Mouse (Mus musculus) bone marrow, adult 2 months (tissue): ENCODE results near the gene Lrfn1. TPM values are rescaled to one million over a fixed set of nuclear protein-coding genes. Genes with fewer than 3 reads are reported as not detected.

Experiments used
- H3K27ac ChIP-seq: fragments of 200-500 bp; 2 replicates; pipeline ENCODE4 v1.5.1; 2012; ENCODE audit warnings: low read depth, mild to moderate bottlenecking, control low read depth, inconsistent platforms, low read length; ENCODE audit not compliant: control insufficient read depth, poor library complexity, insufficient read depth
- H3K4me1 ChIP-seq: fragments of 200-500 bp; 2 replicates; pipeline ENCODE4 v1.6.1; 2011; ENCODE audit warnings: low read length; ENCODE audit not compliant: control insufficient read depth, insufficient read depth
- H3K4me3 ChIP-seq: fragments of 200-500 bp; replicated peaks from 2 replicates; pipeline ENCODE3; 2011; ENCODE audit warnings: mild to moderate bottlenecking, low read depth, low read length, control low read depth; ENCODE audit not compliant: control insufficient read depth
- CTCF ChIP-seq: fragments of 200-500 bp; IDR thresholded peaks from 2 replicates; pipeline ENCODE4 v1.5.1; 2011; ENCODE audit warnings: low read length, control low read depth; ENCODE audit not compliant: control insufficient read depth, insufficient read depth
- POLR2A ChIP-seq: fragments of 200-500 bp; IDR thresholded peaks from 2 replicates; pipeline ENCODE4 v1.6.1; 2011; ENCODE audit warnings: low read depth, mild to moderate bottlenecking, control low read depth, low read length, borderline replicate concordance; ENCODE audit not compliant: control insufficient read depth
- WGBS: fragments of 180-500 bp; shearing (Covaris S2); methylation state at CpG from one replicate; pipeline ENCODE4 v1.1.7; 2018; 5-methylcytosine and 5-hydroxymethylcytosine counted together
- polyA plus RNA-seq: library from polyadenylated mRNA; stranded (reverse); fragments of >200 nt; gene quantifications from 2 replicates; pipeline ENCODE4 v1.2.4, GENCODE M21; 2011; ENCODE audit warnings: low replicate concordance; ENCODE audit not compliant: missing spikeins, insufficient read depth, insufficient read length

Lrfn1 gene
- polyA plus RNA-seq, 1 experiment: 2.6 TPM

- 14% methylated on average over 14 of the region's 14 CpGs for WGBS
- no peak for TF ChIP-seq POLR2A
- TF ChIP-seq CTCF: no peak
- H3K4me1 ChIP-seq: peaks cover 6% of the 10 kb centered on the region; the same call in 1 of the 2 replicates
- H3K4me3 ChIP-seq: peak overlapping the region; percentile 79
- H3K27ac ChIP-seq: peak overlapping the region; percentile 83
Observed at GRCm38 (mm10) chr7:28441776-28442485, 9.8 kb upstream of the Lrfn1 start.

DNA sequence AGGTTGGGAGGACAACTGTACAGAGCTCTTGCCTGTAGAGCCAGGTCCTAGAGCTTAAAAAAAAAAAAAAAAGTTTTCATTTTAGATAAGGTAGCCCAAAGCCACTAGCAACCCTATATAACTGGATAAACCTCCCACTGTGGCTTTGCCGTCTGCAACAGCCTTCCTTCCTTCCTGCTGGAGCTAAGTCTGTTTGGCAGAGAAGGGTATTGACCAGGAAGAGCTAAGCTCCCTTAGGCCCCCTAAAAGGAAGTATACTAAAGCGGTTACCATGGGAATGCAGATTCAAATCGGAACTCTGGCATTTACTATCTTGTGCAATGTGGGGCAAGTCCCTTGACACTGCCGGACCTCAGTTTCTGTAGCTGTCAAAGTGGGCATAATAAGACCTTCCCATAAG lies 9.1 kb upstream of the Lrfn1 start:
- H3K4me3 ChIP-seq: peak overlapping the region; percentile 38
- WGBS: 2% methylated on average over 4 of the region's 4 CpGs
- H3K4me1 ChIP-seq: peaks cover 6% of the 10 kb centered on the region; the same call in 1 of the 2 replicates
- TF ChIP-seq POLR2A (no peak), CTCF (no peak)
- H3K27ac ChIP-seq: peak overlapping the region; percentile 53; the same call in 1 of the 2 replicates

- 41% methylated on average over 13 of the region's 13 CpGs for WGBS
- TF ChIP-seq POLR2A (no peak), CTCF (no peak)
- Histone ChIP-seq H3K27ac (peak overlapping the region; percentile 19; the same call in 1 of the 2 replicates), H3K4me3 (no peak overlapping the region), H3K4me1 (peaks cover 6% of the 10 kb centered on the region; the same call in 1 of the 2 replicates)
Observed at GRCm38 (mm10) chr7:28444344-28444974, 7.3 kb upstream of the Lrfn1 start.

GRCm38 (mm10) chr7:28446446-28446845 lies 5.3 kb upstream of the Lrfn1 start:
- WGBS: 24% methylated on average over 12 of the region's 12 CpGs
- TF ChIP-seq CTCF (peak; percentile 79), POLR2A (no peak)
- Histone ChIP-seq H3K4me3 (no peak overlapping the region), H3K27ac (no peak overlapping the region), H3K4me1 (peaks cover 6% of the 10 kb centered on the region; the same call in 1 of the 2 replicates)

DNA sequence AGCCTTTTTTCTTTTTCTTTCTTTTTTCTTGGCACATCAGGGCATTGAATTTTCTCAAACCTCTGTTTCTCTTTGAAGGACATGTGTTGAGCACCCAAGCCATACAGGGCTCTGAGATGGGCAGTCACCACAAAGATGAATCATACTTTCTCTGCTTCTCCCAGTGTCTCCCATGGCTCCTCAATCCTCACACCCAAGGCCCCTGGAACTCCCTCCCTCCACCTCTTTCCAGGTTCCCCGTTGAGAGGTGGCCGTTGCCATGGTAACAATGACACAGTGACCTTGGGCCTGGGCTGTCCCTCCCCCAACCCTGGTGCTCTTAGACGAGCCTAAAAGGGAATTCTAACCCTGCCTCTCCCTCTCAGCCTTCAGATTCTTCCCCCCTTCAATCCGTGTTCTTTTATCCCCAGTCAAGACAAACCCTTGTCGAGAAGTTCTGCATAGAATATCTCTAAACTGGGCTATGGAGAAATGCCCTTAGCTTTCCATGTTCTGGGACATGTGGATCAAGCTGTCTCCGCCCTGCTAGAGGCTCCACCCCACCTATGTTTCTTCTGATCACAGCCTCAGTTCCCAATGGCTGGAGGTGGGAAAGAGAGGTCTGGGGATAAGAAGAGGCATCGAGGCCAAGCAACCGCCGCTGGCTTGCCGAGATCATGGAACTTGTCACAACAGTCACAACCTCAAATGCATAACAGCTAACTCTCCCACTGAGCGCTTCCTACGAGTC lies 4.5 kb upstream of the Lrfn1 start:
- H3K27ac ChIP-seq: no peak overlapping the region
- TF ChIP-seq CTCF (no peak), POLR2A (no peak)
- peaks cover 6% of the 10 kb centered on the region; the same call in 1 of the 2 replicates for H3K4me1 ChIP-seq
- no peak overlapping the region for H3K4me3 ChIP-seq
- 71% methylated on average over 12 of the region's 12 CpGs for WGBS

DNA sequence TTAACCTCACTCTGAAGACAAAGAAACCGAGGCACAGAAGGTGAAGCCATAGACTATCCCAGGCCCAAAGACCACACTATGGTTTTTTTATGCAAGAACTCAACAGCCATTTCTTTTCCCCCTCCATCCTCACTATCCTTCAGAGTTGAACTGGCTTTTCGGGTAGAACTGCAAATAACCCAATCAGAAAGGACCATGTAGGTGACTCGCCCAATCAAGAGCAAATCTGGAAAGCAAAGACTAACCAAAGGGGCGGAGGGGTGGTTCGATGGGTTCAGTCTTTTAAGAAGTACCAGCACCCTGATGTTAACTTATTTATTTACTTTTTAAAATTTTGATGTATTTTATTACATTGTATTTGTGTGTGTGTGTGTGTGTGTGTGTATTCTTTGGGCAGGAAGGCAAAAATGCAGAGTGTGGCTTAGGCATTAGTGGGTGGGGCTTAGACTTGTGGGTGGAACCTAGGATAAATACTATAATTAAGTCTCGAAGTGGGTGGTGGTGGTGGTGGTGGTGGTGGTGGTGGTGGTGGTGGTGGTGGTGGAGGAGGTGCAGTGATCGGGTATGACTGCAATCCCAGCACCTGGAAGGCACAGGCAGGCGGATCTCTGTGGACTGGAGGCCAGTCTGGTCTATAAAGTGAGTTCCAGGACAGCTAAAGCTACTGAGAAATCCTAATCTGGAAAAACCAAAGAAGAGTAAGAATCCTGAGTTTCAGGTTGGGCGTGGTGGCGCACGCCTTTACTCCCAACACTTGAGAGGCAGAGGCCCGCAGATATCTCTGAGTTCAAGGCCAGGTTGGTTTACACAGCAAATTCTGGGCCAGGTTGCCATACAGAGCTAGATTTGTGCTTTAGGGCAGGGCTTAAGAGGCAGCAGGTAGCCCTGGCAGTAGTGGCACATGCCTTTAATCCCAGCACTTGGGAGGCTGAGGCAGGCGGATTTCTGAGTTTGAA lies 3.6 kb upstream of the Lrfn1 start:
- no peak overlapping the region for H3K4me3 ChIP-seq
- H3K27ac ChIP-seq: no peak overlapping the region
- TF ChIP-seq CTCF (no peak), POLR2A (no peak)
- 69% methylated on average over 13 of the region's 13 CpGs for WGBS
- H3K4me1 ChIP-seq: peaks cover 7% of the 10 kb centered on the region; the same call in 1 of the 2 replicates

DNA sequence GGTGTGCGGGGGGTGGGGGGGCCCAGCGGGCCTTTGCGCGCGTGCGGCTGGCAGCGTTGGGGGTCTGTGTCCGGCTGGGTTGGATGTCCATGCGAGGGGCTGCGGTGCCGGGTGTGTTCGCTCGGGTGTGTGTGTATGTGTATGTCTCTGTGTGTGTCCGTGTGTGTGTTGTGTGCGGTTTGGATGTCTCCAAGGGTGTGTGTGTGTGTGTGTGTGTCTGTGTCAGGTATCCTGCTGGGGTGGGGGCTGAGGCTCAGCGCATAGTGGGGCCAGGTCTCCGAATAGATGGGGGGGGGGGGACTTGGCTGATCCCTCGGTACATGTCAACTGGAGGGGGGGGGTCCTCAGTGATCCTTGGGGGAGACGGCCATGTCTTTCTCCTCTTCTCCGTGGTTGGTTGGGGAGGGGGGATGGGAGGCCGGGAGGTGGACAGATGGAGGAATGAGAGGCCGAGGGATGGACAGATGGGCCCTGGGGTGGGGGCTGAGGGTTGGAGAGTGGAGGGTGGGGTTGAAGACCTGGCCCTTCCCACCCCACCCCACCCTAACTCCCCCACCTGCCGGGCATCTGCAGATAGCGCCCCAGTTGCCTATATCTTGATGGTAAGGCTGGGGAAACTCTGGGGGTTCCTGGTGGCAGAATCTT lies 703 bp downstream of the Lrfn1 start:
- Histone ChIP-seq H3K4me1 (peaks cover 2% of the 10 kb centered on the region; the same call in 1 of the 2 replicates), H3K27ac (no peak overlapping the region), H3K4me3 (peak overlapping the region; percentile 53)
- 4% methylated on average over 23 of the region's 24 CpGs for WGBS
- no peak for TF ChIP-seq POLR2A
- TF ChIP-seq CTCF: no peak
